Mouse (Mus musculus) liver, embryonic 11.5 days (tissue): Measurements from ENCODE around the gene H3f3b. TPM values are rescaled to one million over a fixed set of nuclear protein-coding genes. Genes with fewer than 3 reads are reported as not detected.
"Not testable (repeated sequence)": the region's sequence is repeated elsewhere in the genome, so short reads cannot be mapped to it uniquely, and the experiment has no call there.

ENCODE experiments used
- ATAC-seq: fragments of 200-750 bp; cut with Nextera tagmentation; replicated peaks from 2 replicates; pipeline ENCODE4 v1.8.0; 2017; ENCODE audit warnings: moderate number of reproducible peaks, mild to moderate bottlenecking, moderate TSS enrichment, moderate library complexity; ENCODE audit not compliant: low FRiP score
- DNase-seq: peaks from one replicate; pipeline ENCODE4 v3.0.0-alpha.2; 2017; ENCODE audit warnings: low spot score
- H3K27ac ChIP-seq: fragments of 300-500 bp; sonication (generic); 2 replicates; pipeline ENCODE4 v1.5.1; 2014; ENCODE audit warnings: mild to moderate bottlenecking, low read depth, low read length, control low read depth
- H3K27me3 ChIP-seq: fragments of 300-500 bp; sonication (generic); replicated peaks from 2 replicates; pipeline ENCODE4 v1.6.1; 2014; ENCODE audit warnings: low read length, mixed read lengths; ENCODE audit not compliant: control insufficient read depth, insufficient read depth
- H3K36me3 ChIP-seq: fragments of 300-500 bp; sonication (generic); 2 replicates; pipeline ENCODE4 v1.6.1; 2014; ENCODE audit warnings: mild to moderate bottlenecking, low read length, moderate library complexity, mixed read lengths; ENCODE audit not compliant: control insufficient read depth, insufficient read depth
- H3K4me1 ChIP-seq: fragments of 300-500 bp; sonication (generic); replicated peaks from 2 replicates; pipeline ENCODE4 v1.6.1; 2014; ENCODE audit warnings: low read length, mixed read lengths; ENCODE audit not compliant: control insufficient read depth, insufficient read depth
- H3K4me2 ChIP-seq: fragments of 300-500 bp; sonication (generic); 2 replicates; pipeline ENCODE4 v1.6.1; 2014; ENCODE audit warnings: mild to moderate bottlenecking, control low read depth, moderate library complexity
- H3K4me3 ChIP-seq: fragments of 300-500 bp; sonication (generic); 2 replicates; pipeline ENCODE4 v1.5.1; 2014; ENCODE audit warnings: low read depth, low read length, control low read depth
- H3K9ac ChIP-seq: fragments of 300-500 bp; sonication (generic); 2 replicates; pipeline ENCODE4 v1.6.1; 2014; ENCODE audit warnings: low read depth, low read length, control low read depth
- H3K9me3 ChIP-seq: fragments of 300-500 bp; sonication (generic); 2 replicates; pipeline ENCODE4 v1.6.1; 2016; ENCODE audit warnings: low read length, inconsistent platforms, mixed read lengths; ENCODE audit not compliant: control insufficient read depth
- WGBS: fragments of 180-500 bp; shearing (Covaris S2); extraction: QIAGEN DNeasy Blood & Tissue Kit; methylation state at CpG from one replicate; pipeline ENCODE4 v1.1.7; 2014; 5-methylcytosine and 5-hydroxymethylcytosine counted together
- polyA plus RNA-seq: library from polyadenylated mRNA; unstranded; fragments of >200 nt; fragmentation: Nextera tagmentation; extraction: Ambion mirVana; gene quantifications from 2 replicates; pipeline ENCODE4 v1.2.1, GENCODE M21; 2014

H3f3b gene
- polyA plus RNA-seq, 1 experiment from 2014 or later = 1,141 TPM

DNA sequence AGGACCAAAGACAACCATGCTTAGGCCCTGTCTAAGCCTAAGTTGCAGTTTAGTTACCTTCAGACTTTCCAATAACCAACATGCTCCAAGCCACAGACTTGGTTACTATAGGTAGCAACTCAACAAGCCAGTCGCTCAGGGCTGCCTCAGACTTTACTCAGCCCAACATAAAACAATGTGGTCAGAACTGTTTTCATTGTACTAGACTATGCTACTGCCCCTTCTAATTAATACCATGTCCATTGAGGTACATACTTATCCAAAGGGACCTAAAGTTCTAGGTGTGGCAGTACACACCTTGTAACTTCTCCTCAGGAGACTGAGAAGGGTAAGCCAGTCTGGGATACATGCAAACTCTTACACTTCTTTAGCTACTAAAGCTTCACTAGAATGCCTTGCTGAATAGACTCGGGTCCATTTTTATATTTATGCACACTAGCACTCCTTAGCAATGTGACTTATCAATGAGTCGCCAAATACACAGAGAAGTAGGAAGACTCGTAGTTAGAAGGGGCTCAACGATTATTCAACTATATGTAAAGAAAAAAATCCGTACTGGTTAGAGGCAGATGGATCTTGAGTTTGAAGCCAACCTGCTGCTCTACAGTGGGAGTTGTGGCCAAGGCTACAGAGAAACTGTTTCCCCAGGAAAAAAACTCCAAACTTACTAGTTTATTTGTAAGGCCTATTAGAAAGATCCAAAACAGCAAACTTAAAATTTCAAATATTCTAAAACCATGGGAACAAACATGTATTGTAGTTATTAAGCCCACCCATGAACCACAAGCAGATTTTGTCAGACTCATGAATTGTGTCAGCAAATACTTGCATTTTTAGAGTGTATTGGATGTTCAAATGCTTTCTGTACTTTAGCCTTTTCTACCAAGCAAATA lies 6.2 kb downstream of the H3f3b start:
- 0 out of 2 replicates have a peak overlapping the region, but pooled peaks have one; percentile 3 for H3K4me3 ChIP-seq
- peaks cover 8% of the 10 kb centered on the region; the same call in 1 of the 2 replicates for H3K4me1 ChIP-seq
- DNase-seq (no peak), ATAC-seq (no peak)
- 68% methylated on average over 6 of the region's 6 CpGs for WGBS
- no peaks in the 10 kb centered on the region for H3K9me3 ChIP-seq
- no peak overlapping the region for H3K27ac ChIP-seq
- H3K4me2 ChIP-seq = no peak overlapping the region; the same call in 1 of the 2 replicates
- peaks cover 7% of the 10 kb centered on the region; the same call in 1 of the 2 replicates for H3K36me3 ChIP-seq
- H3K9ac ChIP-seq = no peak overlapping the region
- no peaks in the 10 kb centered on the region for H3K27me3 ChIP-seq

DNA sequence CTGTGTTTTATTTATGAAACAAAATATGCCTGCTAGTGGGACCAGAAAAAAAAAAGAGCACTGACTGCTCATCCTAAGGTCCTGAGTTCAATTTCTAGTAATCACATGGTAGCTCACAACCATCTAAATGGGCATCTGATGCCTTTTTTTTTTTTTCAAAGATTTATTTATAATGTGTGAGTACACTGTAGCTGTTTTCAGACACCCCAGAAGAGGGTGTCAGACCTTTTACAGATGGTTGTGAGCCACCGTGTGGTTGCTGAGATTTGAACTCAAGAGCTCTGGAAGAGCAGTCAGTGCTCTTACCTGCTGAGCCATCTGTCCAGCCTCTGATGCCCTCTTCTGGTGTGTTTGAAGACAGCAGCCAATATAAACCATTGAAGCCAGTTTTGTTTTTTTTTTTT lies 7.2 kb downstream of the H3f3b start:
- DNase-seq (no peak), ATAC-seq (no peak)
- WGBS = 28% methylated on average over 1 of the region's 1 CpGs
- Histone ChIP-seq H3K4me2 (no peak overlapping the region), H3K4me3 (no peak overlapping the region), H3K9me3 (no peaks in the 10 kb centered on the region), H3K27me3 (no peaks in the 10 kb centered on the region), H3K36me3 (peaks cover 7% of the 10 kb centered on the region; the same call in 1 of the 2 replicates), H3K9ac (no peak overlapping the region), H3K27ac (no peak overlapping the region), H3K4me1 (peaks cover 8% of the 10 kb centered on the region; the same call in 1 of the 2 replicates)

DNA sequence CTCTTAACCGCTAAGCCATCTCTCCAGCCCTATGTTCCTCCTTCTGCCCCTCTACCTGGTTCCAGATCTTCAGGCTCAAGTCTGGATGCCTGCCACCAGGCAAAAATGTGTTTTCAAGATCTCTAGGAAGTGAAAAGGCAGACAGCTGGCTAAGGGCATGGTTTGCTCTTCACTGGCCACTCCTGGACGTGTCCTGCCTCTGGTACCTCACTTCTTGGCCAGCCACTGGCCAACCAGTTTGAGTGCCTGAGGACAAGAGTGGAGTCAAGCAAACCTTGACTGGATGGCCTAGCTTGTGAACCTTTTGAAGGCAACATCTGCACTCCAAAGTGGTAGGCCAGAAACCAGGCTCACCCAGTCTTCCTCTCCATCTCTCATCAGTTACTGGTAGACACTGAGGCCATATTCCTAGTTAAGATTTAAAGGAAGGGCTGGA lies 7.8 kb downstream of the H3f3b start:
- Histone ChIP-seq H3K9ac (no peak overlapping the region), H3K27me3 (no peaks in the 10 kb centered on the region), H3K4me3 (no peak overlapping the region), H3K36me3 (peaks cover 7% of the 10 kb centered on the region; the same call in 1 of the 2 replicates), H3K4me1 (peaks cover 11% of the 10 kb centered on the region), H3K4me2 (no peak overlapping the region), H3K27ac (no peak overlapping the region), H3K9me3 (no peaks in the 10 kb centered on the region)
- WGBS = 73% methylated on average over 2 of the region's 2 CpGs
- DNase-seq = no peak
- no peak for ATAC-seq

DNA sequence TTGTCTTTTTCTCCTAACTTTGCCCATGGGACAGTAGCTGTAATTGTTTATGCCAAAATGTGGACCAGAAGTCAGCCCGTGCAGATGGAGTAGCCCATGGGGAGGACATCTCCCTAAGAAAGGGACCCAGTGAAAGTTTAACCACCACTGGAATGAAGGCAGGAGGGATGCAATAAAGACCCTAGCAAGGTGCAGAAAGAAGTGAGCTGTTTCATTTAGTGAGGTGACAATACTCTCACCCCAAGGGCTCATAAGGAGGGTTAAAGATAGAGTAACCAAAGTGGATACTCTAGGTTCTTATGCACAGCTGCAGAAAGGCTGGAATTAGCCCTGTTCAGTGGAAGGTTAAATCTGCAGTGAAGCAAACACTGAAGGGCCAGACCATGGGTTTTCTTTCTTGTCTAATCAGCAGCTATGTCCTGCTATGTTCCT lies 8.4 kb downstream of the H3f3b start:
- Histone ChIP-seq H3K4me1 (peaks cover 13% of the 10 kb centered on the region), H3K27ac (no peak overlapping the region), H3K9ac (no peak overlapping the region), H3K4me3 (no peak overlapping the region), H3K9me3 (no peaks in the 10 kb centered on the region), H3K4me2 (no peak overlapping the region), H3K36me3 (peaks cover 7% of the 10 kb centered on the region; the same call in 1 of the 2 replicates), H3K27me3 (no peaks in the 10 kb centered on the region)
- DNase-seq (no peak), ATAC-seq (no peak)
- 83% methylated on average over 1 of the region's 1 CpGs for WGBS

DNA sequence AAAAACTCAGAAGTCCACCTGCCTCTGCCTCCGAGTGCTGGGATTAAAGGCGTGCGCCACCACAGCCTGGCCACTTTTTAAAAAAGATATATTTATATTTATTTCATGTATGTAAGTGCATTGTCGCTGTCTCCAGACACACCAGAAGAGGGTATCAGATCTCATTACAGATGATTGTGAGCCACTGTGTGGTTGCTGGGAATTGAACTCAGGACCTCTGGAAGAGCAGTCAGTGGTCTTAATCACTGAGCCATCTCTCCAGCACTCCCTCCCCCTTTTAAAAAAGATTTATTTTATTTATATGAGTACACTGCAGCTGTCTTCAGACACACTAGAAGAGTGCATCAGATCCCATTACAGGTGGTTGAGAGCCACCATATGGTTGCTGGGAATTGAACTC lies 8.9 kb downstream of the H3f3b start:
- H3K9me3 ChIP-seq, H3K9ac ChIP-seq, H3K4me3 ChIP-seq, H3K36me3 ChIP-seq, H3K27ac ChIP-seq, H3K4me2 ChIP-seq, ATAC-seq, H3K27me3 ChIP-seq, DNase-seq: not testable (repeated sequence)
- H3K4me1 ChIP-seq = peaks cover 13% of the 10 kb centered on the region
- WGBS = 92% methylated on average over 4 of the region's 4 CpGs

DNA sequence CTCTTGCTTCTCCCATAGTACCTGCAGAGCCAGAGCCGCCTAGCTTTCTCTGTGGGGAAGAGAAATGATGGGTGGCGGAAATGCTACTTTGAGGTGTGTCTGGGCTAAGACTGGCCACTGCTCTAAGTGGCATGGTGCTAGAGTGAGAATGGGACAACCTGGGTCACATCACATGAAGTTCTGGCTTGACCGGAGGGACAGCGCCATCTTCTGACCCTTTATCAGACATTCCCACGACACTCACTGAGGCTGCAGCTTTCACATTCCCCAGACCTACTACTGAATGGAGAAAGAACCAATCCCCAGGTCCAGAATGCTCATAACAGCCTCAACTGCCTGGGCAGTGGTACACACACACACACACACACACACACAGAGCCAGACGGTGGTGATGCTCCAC lies 9.7 kb downstream of the H3f3b start:
- Histone ChIP-seq H3K4me2 (no peak overlapping the region), H3K27me3 (no peaks in the 10 kb centered on the region), H3K4me3 (no peak overlapping the region), H3K36me3 (peaks cover 4% of the 10 kb centered on the region; the same call in 1 of the 2 replicates), H3K9ac (no peak overlapping the region), H3K9me3 (no peaks in the 10 kb centered on the region), H3K27ac (no peak overlapping the region), H3K4me1 (peaks cover 15% of the 10 kb centered on the region)
- 33% methylated on average over 6 of the region's 6 CpGs for WGBS
- DNase-seq = no peak
- ATAC-seq = peak; percentile 52

DNA sequence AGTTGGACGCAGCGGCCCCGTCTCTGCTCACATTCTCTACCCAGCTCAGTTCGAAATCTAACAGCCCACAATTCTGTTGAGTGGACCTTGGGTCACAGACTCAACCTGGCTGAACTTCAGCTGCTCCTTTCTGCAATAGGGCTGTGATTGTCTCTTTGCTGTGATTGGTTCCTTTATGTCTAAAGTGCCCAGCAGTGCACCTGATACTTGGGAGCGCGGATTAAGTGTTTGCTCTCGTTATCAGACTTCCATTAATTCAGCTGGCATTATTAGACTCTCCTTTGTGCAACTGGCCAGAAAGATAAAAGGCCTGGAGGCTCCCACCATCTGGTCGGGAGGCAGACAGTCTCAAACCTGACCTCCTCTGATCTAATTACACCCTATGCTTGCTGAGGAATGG lies 12.9 kb downstream of the H3f3b start:
- WGBS = 53% methylated on average over 8 of the region's 8 CpGs
- Histone ChIP-seq H3K4me3 (no peak overlapping the region), H3K4me1 (peaks cover 26% of the 10 kb centered on the region), H3K9ac (no peak overlapping the region), H3K27me3 (no peaks in the 10 kb centered on the region), H3K36me3 (peaks cover 9% of the 10 kb centered on the region; the same call in 1 of the 2 replicates), H3K27ac (no peak overlapping the region), H3K4me2 (no peak overlapping the region), H3K9me3 (no peaks in the 10 kb centered on the region)
- ATAC-seq = no peak; the same call in 1 of the 2 replicates
- peak; percentile 31 for DNase-seq

DNA sequence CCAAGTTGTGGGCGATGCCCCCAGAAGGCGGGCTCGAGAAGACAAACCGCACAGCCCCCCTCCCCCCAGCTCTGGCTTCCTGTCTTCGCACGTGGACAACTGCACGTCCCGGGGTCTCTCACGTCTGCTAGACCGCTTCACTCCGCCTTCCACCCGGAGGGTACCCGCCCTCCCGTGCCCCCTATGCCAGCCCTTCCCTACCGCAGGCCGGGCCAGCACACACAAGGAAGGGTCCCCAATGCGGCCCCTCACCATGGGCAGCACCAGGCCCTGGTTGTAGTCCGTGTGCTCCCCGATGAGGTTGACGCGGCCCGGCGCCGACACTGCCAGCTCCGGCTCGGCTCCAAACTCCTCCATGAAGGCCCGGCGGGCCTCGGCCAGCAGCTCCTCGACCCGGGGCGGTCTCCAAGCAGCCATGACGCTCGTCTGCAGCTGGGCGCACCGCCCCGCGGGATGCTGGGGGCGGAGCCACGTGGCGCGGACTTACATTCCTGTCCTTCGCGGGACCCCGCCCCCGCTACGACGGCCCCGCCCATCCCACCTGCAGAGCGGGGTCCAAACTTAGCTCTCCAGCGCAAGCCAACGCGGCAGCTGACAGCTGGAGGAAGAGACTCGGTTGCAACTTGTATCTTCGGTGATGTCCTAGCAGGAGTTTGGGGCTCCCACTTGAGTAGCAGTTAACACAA lies 15.4 kb downstream of the H3f3b start, which contains the start of gene Galk1:
Gene Galk1, minus strand, starts transcription at position 458 of the 686 bp plus-strand sequence.
- Histone ChIP-seq H3K4me1 (peaks cover 26% of the 10 kb centered on the region), H3K27ac (peak within 1 kb of the TSS; percentile 97), H3K9ac (peak within 1 kb of the TSS; percentile 98), H3K27me3 (no peaks in the 10 kb centered on the region), H3K9me3 (no peaks in the 10 kb centered on the region), H3K4me2 (peak within 1 kb of the TSS; percentile 92), H3K36me3 (peaks cover 23% of the 10 kb centered on the region; the same call in 1 of the 2 replicates), H3K4me3 (peak within 1 kb of the TSS; percentile 85)
- DNase-seq (peak; percentile 90), ATAC-seq (peak; percentile 86)
- under 1% methylated on average over 55 of the region's 55 CpGs for WGBS
